Mouse (Mus musculus) common myeloid progenitor, adult 5-6 weeks (primary cell): ENCODE results near the gene Adamts7. TPM values are rescaled to one million over a fixed set of nuclear protein-coding genes. Genes with fewer than 3 reads are reported as not detected.

Experiments used
- ATAC-seq: replicated peaks from 2 replicates; pipeline ENCODE4 v1.8.0; 2016; ENCODE audit warnings: low read depth, mild to moderate bottlenecking, moderate TSS enrichment, inconsistent platforms; ENCODE audit not compliant: poor library complexity, severe bottlenecking
- total RNA-seq: library from RNA; stranded (forward); fragments of 200-1000, 187-1606 nt; gene quantifications from 2 replicates; pipeline ENCODE4 v1.2.3, GENCODE M21; 2017

Adamts7 gene
- total RNA-seq, 1 experiment from 2014 or later: not detected

- no peak for ATAC-seq
Observed at GRCm38 (mm10) chr9:90195000-90195399, 32.1 kb downstream of the Adamts7 start.

- no peak for ATAC-seq
Observed at GRCm38 (mm10) chr9:90196262-90196661, 33.4 kb downstream of the Adamts7 start.

- ATAC-seq: no peak
Observed at GRCm38 (mm10) chr9:90197116-90197665, 34.3 kb downstream of the Adamts7 start.

GRCm38 (mm10) chr9:90197866-90198383 is 35.1 kb downstream of the Adamts7 start:
- ATAC-seq: 0 out of 2 replicates have a peak, but pooled peaks have one; percentile 3

DNA sequence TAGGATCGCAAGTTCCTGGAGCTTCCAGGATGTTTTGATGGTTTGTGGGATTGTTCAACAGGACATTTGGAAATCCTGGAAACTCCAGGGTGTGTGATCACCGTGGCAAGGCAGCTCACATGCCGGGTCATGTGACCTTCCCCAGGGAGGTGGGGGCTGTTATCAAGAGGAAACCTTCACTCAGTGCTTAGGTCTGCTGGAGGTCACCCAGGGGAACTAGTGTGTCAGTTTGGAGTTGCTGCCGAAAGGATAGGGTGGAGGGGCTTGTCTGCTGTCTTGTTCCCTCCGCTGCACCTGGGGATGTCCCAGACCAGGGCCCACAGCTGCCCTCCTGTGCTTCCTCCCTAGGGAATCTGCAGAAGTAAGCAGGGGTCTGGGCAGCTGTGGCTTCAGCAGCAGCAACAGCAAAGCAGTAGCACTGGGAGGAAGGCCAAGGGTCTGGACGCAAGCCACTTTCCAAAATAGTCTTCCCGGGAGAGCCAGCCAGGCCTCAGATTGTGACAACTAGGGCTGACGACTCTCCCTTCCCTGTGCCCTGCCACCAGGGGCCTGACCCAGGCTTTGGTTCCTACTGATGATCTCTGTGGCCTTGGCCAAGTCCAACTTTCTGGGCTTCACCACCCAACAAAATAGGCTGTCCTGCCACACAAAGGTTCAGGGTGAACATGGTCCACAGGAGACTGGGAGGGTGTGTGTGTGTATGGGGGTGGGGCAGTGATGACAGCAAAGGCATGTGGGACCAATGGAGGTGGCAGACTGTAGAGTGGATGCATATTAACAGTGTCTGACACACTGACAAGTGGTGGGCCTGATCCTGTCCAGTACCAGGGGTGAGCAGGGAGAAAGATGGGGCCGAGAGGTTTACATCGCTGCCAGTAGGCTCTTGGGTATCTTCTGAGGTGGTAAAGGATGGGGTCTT is 35.9 kb downstream of the Adamts7 start:
- ATAC-seq: peak; percentile 19; the same call in 1 of the 2 replicates

DNA sequence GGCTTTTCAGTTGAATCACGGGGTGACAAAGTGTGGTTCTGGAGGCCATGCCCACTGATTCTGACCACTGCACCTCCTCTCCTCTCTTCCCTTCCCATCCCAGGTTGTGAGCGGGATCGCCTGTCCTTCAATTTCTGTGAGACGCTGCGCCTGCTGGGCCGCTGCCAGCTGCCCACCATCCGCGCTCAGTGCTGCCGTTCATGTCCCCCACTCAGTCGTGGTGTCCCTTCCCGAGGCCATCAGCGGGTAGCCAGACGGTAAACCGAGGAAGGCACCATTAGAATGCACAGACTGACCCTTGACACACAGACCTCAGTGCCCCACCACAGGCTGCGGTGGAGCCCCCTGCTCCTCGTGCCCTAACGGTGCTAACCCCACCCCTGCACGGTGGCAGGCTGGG is 36.7 kb downstream of the Adamts7 start:
- no peak for ATAC-seq

- no peak for ATAC-seq
Observed at GRCm38 (mm10) chr9:90200501-90200900, 37.6 kb downstream of the Adamts7 start.

GRCm38 (mm10) chr9:90201096-90201495 is 38.2 kb downstream of the Adamts7 start:
- ATAC-seq: no peak

- no peak for ATAC-seq
Observed at GRCm38 (mm10) chr9:90201541-90201940, 38.7 kb downstream of the Adamts7 start.

- ATAC-seq: no peak
Observed at GRCm38 (mm10) chr9:90203233-90203632, 40.4 kb downstream of the Adamts7 start.

DNA sequence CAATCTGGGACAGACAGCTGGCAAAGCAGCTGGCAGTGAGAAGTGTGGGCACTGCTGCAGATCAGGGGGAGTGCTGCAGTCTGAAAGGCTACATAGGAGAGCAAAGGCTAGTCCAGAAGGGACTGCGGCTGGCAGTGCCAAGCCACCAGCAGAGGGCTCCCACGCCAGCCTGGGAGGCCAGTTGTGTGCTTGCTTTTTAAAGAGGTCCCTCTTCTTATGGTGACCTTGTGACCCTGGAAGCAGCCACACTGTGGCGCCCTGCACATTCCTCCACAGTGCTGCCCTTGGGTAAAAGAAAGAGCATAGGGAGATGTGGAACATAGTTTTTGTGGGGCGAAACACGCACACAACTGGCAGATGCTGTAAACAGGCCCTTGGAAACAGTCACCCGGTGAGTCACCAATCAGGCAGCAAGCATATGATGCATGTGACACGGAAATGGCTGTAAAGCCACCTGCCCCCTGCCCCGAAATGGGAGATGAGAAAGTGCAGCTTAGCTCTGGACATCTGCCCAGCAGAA is 41.6 kb downstream of the Adamts7 start:
- no peak for ATAC-seq

GRCm38 (mm10) chr9:90206500-90206899 is 43.6 kb downstream of the Adamts7 start:
- ATAC-seq: peak; percentile 73

DNA sequence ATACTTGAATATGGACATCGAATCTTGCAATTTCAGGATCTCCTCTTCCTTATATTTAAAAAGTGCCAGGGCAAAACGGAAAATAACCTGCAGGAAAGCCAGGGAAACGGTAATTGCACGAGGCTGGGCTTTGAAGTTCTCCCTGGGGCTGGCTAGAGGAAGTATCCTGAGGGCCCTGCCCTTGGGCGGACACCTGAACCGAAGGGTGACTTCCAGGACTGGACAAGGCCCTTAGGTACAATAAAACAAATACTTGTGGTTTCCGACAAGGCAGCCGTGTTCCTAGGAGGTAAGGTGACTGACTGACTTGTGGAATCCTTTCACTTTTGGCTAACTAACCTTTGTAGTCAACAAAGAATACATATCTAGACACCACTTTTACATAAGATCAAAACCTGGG is 44.9 kb downstream of the Adamts7 start:
- ATAC-seq: no peak

GRCm38 (mm10) chr9:90208655-90209054 is 45.8 kb downstream of the Adamts7 start:
- no peak for ATAC-seq

- no peak for ATAC-seq
Observed at GRCm38 (mm10) chr9:90213127-90213526, 50.3 kb downstream of the Adamts7 start.

- no peak for ATAC-seq
Observed at GRCm38 (mm10) chr9:90216259-90217001, 53.6 kb downstream of the Adamts7 start.

DNA sequence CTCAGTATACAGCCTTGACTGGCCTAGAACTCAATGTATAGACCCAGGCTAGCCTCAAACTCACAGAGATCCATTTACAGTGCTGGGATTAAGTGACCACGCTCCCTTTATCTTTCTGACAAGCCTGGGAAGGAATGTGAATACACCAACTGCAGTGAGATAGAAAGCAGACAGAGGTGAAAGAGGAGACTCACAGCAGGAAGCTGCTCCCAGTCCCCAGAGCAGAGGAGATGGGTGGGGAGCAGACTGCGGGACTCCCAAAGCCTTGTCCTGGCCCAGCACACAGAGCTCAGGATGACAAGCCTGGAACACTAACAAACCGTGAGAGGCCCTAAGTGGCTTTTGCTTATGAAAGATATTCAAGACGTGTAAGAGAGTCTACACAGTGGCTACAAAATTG is 54.6 kb downstream of the Adamts7 start:
- no peak for ATAC-seq

GRCm38 (mm10) chr9:90222275-90222674 is 59.4 kb downstream of the Adamts7 start:
- no peak for ATAC-seq

- ATAC-seq: peak; percentile 45
Observed at GRCm38 (mm10) chr9:90226081-90226741, 63.3 kb downstream of the Adamts7 start.

- ATAC-seq: peak; percentile 12; the same call in 1 of the 2 replicates
Observed at GRCm38 (mm10) chr9:90226742-90227096, 63.9 kb downstream of the Adamts7 start.
